Mouse (Mus musculus) naive thymus-derived CD4-positive, alpha-beta T cell, adult 2 months (primary cell): ENCODE measurements around the gene Svip.

Experiments used
- DNase-seq: peaks from one replicate; pipeline ENCODE4 v3.0.0-alpha.2; 2011; ENCODE audit warnings: low read depth

Svip gene

DNA sequence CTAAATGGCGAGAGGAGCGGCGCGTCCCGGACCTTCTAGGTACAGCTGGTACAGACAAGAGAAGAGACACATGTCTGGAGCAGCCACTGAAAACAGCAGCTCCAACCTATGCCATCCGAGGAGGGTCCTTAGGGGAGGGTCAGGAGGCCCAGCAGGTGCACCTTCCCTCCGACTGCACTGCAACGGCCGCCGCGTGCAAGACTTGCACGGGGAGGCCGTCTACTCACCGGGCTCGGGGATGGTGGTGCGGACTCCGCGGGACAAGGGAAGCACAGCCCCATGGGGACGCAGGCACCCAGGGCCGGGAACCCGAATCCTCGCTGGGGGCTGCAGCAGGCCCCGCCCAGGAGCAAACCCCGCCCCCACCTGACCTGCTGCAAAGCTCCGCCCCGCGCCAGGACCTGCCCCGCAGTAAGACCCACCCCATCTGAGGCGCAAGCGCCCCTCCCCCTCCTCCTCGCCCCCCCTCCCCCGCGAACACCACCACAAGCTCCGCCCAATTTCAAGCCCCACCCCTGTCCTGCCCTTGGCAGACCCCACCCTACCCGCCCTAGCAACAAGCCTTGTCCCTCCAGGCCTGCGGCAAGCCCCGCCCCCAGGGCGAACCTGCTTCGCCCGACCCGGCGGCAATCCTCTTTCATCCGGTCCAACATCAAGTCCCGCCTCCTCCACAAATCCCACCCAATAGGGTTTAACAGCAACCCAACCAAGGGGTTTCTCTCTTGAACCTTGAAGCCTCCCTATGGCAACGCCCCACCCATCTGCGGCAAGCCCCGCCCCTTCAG, at the start of gene Svip:
TSS of gene Svip (minus strand) at position 508 of the 785 bp plus-strand sequence.
- DNase-seq = peak; percentile 65

GRCm38 (mm10) chr7:52037600-52038582, 32.1 kb upstream of the Svip start:
- no peak for DNase-seq

- DNase-seq = no peak
Measured at GRCm38 (mm10) chr7:52024050-52024626, 18.3 kb upstream of the Svip start.

DNA sequence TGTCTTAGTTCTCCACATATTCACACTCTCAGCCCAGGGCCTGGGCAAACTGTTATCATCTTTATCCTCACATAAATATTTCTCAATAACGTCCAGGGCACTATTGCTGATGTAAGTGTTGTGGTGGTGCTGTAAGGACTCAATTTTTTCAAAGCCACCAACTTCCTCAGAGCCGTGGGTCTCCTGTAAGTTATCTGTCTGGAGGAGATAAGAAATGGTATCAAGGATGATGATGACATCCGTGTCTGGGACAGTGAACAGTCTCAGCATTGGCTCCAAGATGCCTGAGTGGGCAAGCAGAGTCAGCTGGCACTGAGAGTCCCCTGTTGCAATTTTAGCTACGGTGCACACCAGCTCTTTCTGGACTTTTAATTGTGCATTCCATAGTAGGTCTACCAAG, 16.2 kb upstream of the Svip start:
- DNase-seq = no peak

DNA sequence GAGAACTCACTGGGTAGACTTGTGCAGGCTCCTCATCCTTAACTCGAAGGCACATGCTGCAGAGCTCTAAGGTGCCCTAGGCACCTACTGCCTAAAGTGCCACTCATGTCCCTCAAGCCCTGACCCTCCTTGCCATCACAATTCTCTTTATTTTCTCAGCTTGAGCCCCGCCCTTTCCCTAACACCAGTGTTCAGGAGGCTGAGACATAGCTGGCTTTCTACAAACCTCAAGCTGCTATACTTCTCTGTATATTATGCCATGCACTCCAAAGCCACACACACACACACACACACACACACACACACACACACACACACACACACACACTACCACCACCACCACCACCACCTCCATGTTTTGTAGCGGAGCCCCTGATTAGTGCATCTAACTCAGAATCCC, 9.8 kb upstream of the Svip start, which contains the start of gene 1700015G11Rik:
TSS of gene 1700015G11Rik (minus strand) at position 101 of the 400 bp plus-strand sequence.
- no peak for DNase-seq

- DNase-seq = no peak
Measured at GRCm38 (mm10) chr7:52015180-52015579, 9.4 kb upstream of the Svip start.

GRCm38 (mm10) chr7:52013457-52013856, 7.6 kb upstream of the Svip start:
- no peak for DNase-seq

DNA sequence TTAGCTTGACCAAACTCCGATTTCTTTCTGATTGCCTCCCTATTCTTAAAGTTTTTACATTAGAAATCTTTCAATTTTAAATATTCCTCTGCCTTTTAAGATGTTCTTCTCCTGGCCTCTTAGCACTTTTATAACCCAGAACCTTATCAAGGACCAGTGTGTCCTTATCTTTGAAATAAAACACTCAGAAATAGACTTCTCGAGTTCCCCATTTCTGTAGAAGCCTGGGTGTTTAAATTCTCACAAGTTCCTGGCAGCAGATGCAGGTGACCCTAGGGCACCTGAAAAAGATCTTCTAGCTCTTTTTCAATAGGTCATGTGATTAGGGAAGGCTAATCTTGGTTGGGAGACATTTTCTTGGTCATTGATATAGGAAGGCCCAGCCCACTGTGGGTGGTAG, 1.3 kb upstream of the Svip start:
- no peak for DNase-seq

GRCm38 (mm10) chr7:52006296-52006630, 445 bp upstream of the Svip start:
- no peak for DNase-seq

DNA sequence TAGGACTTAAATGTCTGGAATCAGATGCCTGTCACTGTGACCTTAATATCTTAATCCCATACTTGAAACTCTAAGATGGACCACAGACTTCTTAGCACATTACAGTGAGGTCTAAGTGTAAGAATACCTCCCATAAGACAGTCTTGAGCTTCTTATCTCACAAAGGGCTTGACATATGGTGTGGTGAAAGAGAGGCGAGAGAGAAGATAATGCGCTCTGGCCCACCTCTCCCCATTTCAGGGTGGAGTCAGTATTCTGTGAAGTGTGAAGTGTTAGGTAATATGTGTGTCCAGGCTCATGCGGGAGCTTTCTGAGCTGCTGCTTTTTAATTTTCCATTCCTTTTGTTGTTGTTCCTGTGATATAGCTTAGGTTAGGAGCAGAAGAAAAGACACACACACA, 14.8 kb downstream of the Svip start:
- DNase-seq = no peak

DNA sequence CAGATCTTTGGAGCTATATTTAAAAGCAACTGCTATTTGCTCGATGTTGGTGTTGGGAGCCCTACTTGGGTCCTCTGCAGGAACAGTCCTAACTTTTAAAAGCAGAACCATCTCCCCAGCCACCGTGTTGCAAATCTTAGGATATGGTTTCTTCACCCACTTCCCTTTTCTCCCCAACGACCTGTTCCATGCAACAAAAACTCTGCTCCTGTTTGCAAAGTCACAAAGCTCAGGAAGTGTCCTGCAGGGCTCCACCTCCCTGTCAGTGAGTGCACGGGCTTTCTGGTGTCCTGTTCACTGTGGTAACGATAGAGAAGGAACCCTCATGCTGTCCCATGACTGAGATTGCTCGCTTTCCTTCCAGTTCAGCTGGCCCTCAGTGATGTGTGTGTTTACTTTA, 18.9 kb downstream of the Svip start:
- DNase-seq = no peak

DNA sequence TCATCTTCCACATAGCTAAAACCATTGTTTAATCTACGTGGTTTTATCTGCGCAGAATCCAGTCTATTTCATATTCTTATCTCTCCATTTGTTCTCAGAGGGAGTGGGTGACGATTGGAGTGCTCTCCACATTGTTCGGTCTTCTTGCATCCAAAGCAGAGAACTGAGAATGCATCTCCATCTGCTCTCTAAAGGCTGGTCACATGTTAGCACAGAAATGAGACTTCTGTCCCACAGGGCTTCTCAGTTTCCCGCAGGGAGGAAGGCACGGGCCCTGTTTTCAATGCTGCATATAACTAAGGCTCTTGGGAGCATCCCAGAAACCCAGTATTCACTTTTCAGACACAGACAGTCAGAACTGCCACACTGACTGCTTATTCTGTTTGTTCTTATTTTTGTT, 20.1 kb downstream of the Svip start:
- DNase-seq = no peak

GRCm38 (mm10) chr7:51982303-51982702, 23.5 kb downstream of the Svip start:
- no peak for DNase-seq

DNA sequence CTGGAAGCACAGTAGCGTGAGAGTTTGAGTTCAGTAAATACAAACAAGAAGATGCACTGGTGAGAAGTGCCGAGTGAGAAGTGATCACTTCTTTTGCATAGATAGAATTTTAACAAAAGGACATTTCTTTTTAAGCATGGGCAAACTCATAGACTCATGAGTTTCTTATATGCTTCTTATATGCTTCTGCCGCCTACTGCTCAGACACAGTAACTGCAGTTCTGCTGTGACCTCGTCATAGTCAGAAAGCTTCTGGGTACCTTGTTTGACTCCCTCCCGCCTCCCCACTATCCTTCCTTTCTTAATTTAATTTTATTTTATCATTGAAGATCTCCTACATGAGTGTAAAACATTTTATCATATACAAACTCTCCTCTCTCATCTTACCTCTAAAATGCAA, 26.5 kb downstream of the Svip start:
- DNase-seq = no peak

DNA sequence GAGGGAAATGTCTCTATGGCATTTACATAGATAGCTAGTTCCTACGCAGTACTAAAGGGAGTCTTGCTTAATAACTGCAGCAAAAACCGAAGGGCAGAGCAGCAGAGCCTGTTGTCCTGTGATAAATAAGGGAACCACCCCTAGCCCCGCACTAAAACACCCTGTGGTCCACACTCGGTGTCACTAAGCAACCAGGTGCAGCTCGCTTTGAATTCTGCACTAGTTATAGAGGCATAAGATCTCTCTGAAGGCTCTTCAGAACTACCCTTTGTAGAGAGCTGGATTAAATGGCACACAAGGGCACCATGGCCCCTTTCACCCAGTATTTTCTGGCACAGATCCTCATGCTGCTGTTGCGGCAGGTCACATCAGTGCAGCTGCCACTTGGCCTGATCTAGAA, 30.6 kb downstream of the Svip start:
- DNase-seq = no peak

DNA sequence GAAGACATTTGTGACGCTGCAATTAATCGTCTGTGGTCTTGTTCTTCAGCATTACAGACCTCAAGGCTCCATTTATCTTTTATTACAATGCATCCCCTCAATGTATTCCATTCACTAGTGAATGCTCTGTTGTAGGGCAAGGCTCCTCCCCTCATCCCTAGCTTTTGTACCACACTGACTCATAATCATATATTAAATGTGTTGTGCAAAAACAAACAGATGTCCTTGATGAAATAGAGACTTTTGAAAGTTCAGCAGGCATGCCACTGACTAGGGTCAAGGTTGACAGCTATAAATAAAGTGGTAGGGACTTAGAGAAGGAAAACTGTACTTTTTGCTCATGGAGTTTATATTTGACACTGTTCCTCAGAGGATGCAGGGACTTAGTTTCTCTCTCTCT, 32.3 kb downstream of the Svip start:
- no peak for DNase-seq

- no peak for DNase-seq
Measured at GRCm38 (mm10) chr7:51973091-51973490, 32.7 kb downstream of the Svip start.

DNA sequence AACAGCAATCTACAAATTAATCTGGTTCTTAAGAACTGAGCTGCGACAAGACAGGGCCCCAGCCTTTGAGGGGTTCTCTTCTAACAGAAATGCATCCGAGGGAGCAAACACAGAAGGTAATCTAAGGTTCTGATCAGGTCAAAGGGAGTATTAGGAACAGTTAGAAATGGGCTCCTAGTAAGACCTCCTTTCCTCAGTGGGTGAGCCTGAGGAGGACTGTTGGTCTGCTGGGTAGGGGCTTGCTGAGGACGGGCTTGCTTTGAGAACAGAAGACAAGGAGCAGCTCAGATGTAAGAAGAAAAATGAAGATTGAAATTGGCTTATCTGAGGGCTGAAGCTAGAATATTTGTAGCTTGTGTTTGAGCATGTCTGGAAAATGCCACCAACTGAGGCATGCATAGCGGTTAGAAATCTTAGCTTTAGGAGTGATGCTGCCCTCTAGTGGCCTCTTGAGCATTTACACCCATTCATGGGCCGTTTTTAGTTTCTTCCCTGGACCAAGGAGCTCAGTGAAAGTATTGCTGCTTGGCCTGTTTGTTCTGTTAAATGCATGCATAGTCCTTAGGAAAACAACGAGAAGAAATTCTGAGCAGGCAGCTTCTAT, 33.5 kb downstream of the Svip start:
- DNase-seq = peak; percentile 49

DNA sequence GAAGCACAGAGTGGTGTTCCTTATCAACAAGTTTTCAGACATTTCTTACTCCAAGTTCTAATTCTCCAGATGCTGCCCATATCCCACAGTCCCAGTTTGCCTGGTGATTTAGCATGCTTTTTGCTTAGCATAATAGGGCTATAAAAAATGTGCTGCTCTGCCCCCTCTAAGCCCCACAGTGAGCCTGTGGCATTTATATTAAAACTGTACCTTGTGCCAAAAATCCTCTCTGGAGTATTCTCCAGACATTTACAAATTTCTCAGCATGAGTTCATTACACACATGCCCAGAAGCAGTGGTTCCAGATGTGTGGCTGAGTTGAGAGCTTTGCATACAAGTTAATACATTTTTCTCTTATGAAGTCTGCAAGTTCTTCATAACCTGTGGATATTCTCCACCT, 36.4 kb downstream of the Svip start:
- no peak for DNase-seq

DNA sequence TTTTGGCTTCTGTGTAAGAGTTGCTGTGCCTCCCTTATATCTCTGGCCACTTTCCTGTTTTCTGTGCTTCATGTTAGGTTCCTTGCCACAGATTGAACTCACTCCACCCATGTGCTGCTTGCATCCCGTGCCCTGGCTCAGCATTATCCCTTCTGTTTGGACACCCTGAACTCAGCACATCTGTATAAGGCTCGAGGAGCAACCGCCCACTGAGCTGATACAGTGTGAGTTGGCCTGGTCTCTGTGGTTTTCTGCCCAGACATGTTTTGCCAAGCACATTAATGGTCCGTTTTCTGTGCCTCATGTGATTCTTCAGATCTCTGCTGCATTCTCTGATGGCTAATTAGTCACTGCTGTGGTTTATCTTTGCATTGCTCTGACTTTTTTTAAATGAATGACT, 38.2 kb downstream of the Svip start:
- no peak for DNase-seq

DNA sequence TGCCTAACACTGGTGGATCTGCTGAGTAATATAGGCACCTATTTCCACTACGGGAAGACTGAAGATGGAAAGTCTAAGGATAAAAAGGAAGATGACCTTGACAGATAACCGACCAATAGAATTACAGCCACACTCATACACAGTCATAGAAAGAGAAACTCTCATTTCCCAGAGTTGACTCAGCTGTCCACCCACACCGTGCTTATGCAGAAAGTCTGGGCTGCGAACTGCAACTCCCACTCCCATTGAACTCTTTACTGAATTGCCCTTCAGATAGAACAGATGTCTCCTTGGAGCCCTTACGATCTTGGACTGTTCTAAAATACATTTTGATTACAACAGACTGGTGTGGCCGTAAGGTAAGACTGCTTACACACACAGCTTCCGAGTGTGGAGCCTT, 41.1 kb downstream of the Svip start:
- no peak for DNase-seq

- DNase-seq = no peak
Measured at GRCm38 (mm10) chr7:51962219-51962952, 43.4 kb downstream of the Svip start.
